Mouse (Mus musculus): ENCODE results near the gene Aqp1.

DNA sequence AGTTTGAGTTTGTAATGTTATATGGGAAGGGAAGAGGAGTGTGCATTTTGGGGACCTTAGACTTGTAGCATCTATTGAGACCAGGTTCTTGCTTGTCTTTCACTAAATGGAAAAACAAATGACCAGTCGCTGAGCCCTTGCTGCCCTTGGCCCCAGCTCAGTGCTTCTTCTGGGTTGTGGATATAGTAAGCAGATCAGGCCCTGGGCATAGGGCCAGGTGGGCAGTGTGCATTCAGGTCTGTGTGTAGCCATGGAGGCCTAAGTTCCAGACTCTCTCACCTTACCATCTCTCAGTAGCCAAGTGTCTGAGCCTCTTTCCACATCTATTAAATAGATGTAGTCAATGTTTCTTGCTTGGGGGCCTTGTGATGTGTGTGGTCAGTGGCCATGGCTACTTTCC lies 40.9 kb upstream of the Aqp1 start:
- TF ChIP-seq ZNF384 (IDR thresholded peaks at IDR 0.05; ENCODE audit: low read depth, low read length) (no peak), TBP (IDR thresholded peaks at IDR 0.05; ENCODE audit: low read depth, low read length) (no peak), BHLHE40 (IDR thresholded peaks at IDR 0.05; ENCODE audit: borderline replicate concordance, low read depth, low read length) (no peak)

All from MEL (cell line).